Mouse (Mus musculus): ENCODE measurements around the gene Gm49450. TPM values are rescaled to one million over a fixed set of nuclear protein-coding genes. Genes with fewer than 3 reads are reported as not detected.
A peak's percentile ranks its signal among the peaks of the same experiment; 100 is the strongest.

Gene Gm49450
- polyA plus RNA-seq, 1 experiment from 2014 or later, result not detected

DNA sequence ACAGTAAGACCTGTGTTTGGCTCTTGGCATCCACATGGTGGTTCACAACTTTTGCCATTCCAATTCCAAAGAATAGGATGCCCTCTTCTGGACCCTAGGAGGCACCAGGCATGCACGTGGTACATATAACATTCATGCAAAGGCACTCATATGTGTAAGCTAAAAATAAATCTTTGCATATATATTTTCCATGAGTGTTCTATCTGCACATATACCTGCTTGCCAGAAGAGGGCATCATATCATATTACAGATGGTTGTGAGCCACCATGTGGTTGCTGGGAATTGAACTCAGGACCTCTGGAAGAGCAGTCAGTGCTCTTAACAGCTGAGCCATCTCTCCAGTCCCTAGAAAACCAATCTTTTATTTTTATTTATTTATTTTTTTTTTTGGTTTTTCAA is 51.8 kb downstream of the Gm49450 start:
- ATAC-seq (replicated peaks; ENCODE audit: low FRiP score, low read depth) (no peak), DNase-seq (ENCODE audit: low spot score) (no peak)
- H3K27ac ChIP-seq, result no peak overlapping the region
- H3K4me1 ChIP-seq (replicated peaks; ENCODE audit: insufficient read depth, low read length), result peaks cover 10% of the 10 kb centered on the region
- no peak overlapping the region for H3K9ac ChIP-seq (ENCODE audit: low read depth, low read length)
- WGBS, result 73% methylated on average over 1 of the region's 1 CpGs
- H3K36me3 ChIP-seq (ENCODE audit: insufficient read depth, low read length), result peaks cover 11% of the 10 kb centered on the region
- TF ChIP-seq CTCF (IDR thresholded peaks at IDR 0.05; ENCODE audit: low read depth), result peak; percentile 30
- no peak overlapping the region for H3K4me3 ChIP-seq (replicated peaks; ENCODE audit: low read depth, low read length)
- peaks cover 22% of the 10 kb centered on the region for H3K27me3 ChIP-seq (ENCODE audit: insufficient read depth, low read length)
- no peaks in the 10 kb centered on the region for H3K9me3 ChIP-seq (replicated peaks; ENCODE audit: low read length)
- H3K4me2 ChIP-seq (ENCODE audit: low read length), result no peak overlapping the region

DNA sequence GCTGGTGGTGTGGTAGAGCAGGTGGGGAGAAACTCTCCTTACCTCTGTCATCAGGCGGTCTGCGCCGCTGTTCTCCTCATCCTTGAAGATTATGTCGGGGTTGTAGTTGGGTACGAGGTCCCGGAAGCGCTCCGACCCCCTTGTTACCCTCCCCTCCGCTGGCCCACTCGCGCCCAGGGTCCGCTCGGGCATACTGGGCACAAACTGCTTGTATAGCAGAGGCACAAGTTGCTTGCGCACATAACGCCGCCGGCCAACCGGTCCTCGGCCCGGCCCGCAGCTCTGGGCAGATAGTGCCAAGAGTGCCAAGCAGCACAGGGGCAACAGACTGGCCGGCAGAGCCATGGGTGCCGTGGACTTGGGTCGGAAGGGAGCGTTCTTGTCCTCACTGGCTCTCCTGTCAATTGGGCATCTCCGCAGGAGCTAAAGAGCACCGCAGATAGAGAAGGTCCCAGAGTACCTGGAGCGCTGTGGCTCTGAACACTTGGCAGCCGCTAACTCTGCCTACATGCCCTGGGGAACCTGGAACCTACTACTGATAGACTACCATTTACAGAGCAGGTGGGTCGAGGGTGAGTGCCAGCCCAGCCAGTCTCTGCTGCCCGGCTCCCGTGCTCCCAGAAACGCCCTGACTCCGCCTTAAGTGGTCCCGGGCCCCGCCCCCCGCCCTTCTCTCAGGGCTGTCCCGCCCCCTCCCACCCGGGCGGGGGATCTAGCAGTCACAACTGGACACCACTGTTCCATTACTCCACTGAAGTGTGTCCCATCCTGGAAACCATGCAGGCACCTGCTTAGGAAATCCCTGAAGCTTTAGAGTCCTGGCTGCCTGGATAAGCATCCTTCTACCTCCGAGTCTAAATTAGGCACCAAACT is 55.2 kb downstream of the Gm49450 start, which contains the start of gene Dhh:
Dhh (minus strand) TSS at position 613 of the 873 bp plus-strand sequence.
- no peak for TF ChIP-seq CTCF (IDR thresholded peaks at IDR 0.05; ENCODE audit: low read depth)
- peaks cover 33% of the 10 kb centered on the region for H3K4me1 ChIP-seq (replicated peaks; ENCODE audit: insufficient read depth, low read length)
- peak within 1 kb of the TSS; percentile 50 for H3K4me2 ChIP-seq (ENCODE audit: low read length)
- H3K27ac ChIP-seq, result no peak within 1 kb of the TSS
- peaks cover under 1% of the 10 kb centered on the region; the same call in 1 of the 2 replicates for H3K36me3 ChIP-seq (ENCODE audit: insufficient read depth, low read length)
- 0 out of 2 replicates have a peak within 1 kb of the TSS, but pooled peaks have one; percentile 14 for H3K9ac ChIP-seq (ENCODE audit: low read depth, low read length)
- 1% methylated on average over 41 of the region's 41 CpGs for WGBS
- peak; percentile 52 for DNase-seq (ENCODE audit: low spot score)
- peak within 1 kb of the TSS; percentile 28 for H3K4me3 ChIP-seq (replicated peaks; ENCODE audit: low read depth, low read length)
- peaks cover 39% of the 10 kb centered on the region for H3K27me3 ChIP-seq (ENCODE audit: insufficient read depth, low read length)
- no peaks in the 10 kb centered on the region for H3K9me3 ChIP-seq (replicated peaks; ENCODE audit: low read length)
- ATAC-seq (replicated peaks; ENCODE audit: low FRiP score, low read depth), result no peak

DNA sequence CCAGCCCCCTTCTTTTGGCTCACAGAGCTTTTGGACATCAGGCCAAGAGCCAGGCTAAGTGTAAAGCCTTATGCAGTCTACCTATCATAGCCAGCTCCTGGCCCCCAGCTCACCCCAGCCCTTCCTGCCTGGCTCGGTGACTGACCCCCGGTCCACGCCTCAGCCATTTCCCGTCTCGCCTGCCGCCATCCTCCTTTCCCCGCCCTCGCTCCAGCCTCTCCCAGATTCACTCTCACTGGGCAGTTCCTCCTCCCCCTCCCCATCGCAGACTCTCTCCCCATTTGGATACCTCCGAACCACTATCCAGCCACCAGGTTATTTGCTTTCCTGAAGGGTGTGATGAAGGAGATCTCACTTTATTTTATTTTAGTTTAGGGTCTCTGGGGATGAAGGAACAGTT is 55.9 kb downstream of the Gm49450 start:
- Histone ChIP-seq H3K27me3 (ENCODE audit: insufficient read depth, low read length) (peaks cover 42% of the 10 kb centered on the region), H3K27ac (no peak overlapping the region), H3K9ac (ENCODE audit: low read depth, low read length) (no peak overlapping the region), H3K4me2 (ENCODE audit: low read length) (peak overlapping the region; percentile 50), H3K4me3 (replicated peaks; ENCODE audit: low read depth, low read length) (no peak overlapping the region; the same call in 1 of the 2 replicates), H3K9me3 (replicated peaks; ENCODE audit: low read length) (no peaks in the 10 kb centered on the region), H3K36me3 (ENCODE audit: insufficient read depth, low read length) (no peaks in the 10 kb centered on the region), H3K4me1 (replicated peaks; ENCODE audit: insufficient read depth, low read length) (peaks cover 33% of the 10 kb centered on the region)
- TF ChIP-seq CTCF (IDR thresholded peaks at IDR 0.05; ENCODE audit: low read depth), result no peak
- WGBS, result 5% methylated on average over 10 of the region's 10 CpGs
- DNase-seq (ENCODE audit: low spot score), result peak; percentile 38
- no peak for ATAC-seq (replicated peaks; ENCODE audit: low FRiP score, low read depth)

DNA sequence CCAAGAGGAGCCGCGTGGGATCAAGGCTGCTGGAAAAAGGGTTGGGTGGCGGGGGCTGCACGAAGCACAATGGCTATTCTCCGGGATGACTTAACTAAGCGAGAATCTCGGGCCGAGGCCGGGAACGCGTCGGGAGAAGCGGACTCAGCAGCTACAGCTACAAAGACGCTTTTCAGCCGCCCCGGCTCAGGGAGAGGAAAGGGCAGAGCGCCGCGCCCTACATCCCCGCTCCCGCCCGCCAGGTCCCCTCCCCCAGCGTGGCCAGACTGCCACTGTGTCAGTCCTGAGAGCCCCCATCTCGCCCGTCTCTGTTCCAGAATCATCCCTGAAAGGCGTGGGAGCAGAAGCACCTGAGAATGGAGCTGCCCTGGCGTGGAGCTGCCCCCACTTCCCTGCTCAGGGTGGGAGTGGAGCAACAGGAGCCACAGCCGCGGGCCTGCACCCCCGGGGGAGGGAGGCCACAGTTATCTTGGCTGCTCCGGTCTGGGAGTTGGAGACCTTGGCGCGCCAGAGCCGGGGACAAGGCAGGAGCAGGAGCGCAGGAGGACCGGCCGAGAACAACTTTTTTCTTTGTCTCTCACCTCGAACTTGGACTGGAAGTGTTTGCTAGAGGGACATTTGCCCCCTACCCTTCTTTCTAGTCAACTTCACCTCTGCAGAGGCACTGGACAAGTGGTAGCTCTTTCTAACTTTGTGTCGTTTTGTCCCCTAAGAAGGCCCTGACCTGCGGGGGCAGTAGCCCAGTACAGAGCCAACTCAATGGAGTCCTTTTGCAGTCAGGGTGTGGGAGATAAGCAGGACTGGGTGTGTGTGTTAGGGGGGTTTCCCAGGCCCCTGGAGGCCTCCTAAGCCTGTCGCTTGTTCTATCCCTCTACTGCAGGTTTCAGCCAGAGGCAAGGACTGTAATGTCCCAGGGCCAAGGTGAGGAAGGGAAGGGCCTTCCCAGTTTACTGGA is 57.4 kb downstream of the Gm49450 start:
- peak; percentile 40 for DNase-seq (ENCODE audit: low spot score)
- peak overlapping the region; percentile 35; the same call in 1 of the 2 replicates for H3K9ac ChIP-seq (ENCODE audit: low read depth, low read length)

DNA sequence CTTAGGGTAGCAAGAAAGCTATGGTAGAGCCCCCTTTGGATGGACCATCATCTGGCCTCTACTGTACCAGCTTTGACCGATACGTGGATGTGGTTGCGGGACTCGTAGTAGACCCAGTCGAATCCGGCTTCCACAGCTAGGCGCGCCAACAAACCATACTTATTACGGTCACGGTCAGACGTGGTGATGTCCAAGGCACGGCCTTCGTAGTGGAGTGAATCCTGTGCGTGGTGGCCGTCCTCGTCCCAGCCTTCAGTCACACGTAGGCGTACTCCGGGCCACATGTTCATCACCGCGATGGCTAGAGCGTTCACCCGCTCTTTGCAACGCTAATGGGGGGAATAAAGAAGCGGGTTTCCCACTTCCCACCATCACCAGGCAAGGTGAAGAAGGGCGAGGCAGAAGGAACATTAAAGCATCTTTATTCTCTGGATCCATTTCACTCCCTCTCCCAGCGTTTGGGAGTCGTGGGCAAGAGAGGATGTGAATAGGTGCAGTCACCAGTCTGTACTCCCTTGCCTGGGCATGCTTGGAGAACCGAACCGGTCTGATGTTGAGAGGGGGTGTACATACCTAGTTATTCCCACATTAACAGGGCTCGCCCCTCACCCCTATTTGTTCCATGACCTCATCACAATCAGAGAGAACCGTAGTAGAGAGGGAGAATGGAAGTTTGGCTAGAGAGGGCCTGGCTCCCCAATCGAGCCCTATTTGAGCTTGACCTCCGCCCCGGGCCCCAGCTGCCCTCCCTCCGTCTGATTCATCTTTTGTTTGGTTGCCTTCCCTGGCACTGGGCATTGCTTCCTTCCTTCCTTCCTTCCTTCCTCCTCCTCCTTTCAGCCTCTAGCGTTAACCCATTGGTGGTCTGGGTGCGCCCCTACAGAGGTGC is 58.4 kb downstream of the Gm49450 start:
- TF ChIP-seq CTCF (IDR thresholded peaks at IDR 0.05; ENCODE audit: low read depth), result no peak
- DNase-seq (ENCODE audit: low spot score) (no peak), ATAC-seq (replicated peaks; ENCODE audit: low FRiP score, low read depth) (no peak)
- 8% methylated on average over 38 of the region's 38 CpGs for WGBS
- Histone ChIP-seq H3K27me3 (ENCODE audit: insufficient read depth, low read length) (peaks cover 42% of the 10 kb centered on the region), H3K9me3 (replicated peaks; ENCODE audit: low read length) (no peaks in the 10 kb centered on the region), H3K4me1 (replicated peaks; ENCODE audit: insufficient read depth, low read length) (peaks cover 33% of the 10 kb centered on the region), H3K4me2 (ENCODE audit: low read length) (peak overlapping the region; percentile 97), H3K4me3 (replicated peaks; ENCODE audit: low read depth, low read length) (peak overlapping the region; percentile 51), H3K27ac (0 out of 2 replicates have a peak overlapping the region, but pooled peaks have one; percentile 42), H3K36me3 (ENCODE audit: insufficient read depth, low read length) (no peaks in the 10 kb centered on the region), H3K9ac (ENCODE audit: low read depth, low read length) (peak overlapping the region; percentile 35; the same call in 1 of the 2 replicates)

More for the DNA sequence above, 57.4 kb downstream of the Gm49450 start:
- Histone ChIP-seq H3K4me3 (replicated peaks; ENCODE audit: low read depth, low read length) (peak overlapping the region; percentile 29), H3K27me3 (ENCODE audit: insufficient read depth, low read length) (peaks cover 42% of the 10 kb centered on the region), H3K4me1 (replicated peaks; ENCODE audit: insufficient read depth, low read length) (peaks cover 33% of the 10 kb centered on the region), H3K4me2 (ENCODE audit: low read length) (peak overlapping the region; percentile 57), H3K27ac (peak overlapping the region; percentile 42; the same call in 1 of the 2 replicates), H3K9me3 (replicated peaks; ENCODE audit: low read length) (no peaks in the 10 kb centered on the region), H3K36me3 (ENCODE audit: insufficient read depth, low read length) (no peaks in the 10 kb centered on the region)
- TF ChIP-seq CTCF (IDR thresholded peaks at IDR 0.05; ENCODE audit: low read depth), result 0 out of 2 replicates have a peak, but pooled peaks have one; percentile 2
- 4% methylated on average over 41 of the region's 41 CpGs for WGBS
- no peak for ATAC-seq (replicated peaks; ENCODE audit: low FRiP score, low read depth)
